Mouse (Mus musculus) cerebellum, postnatal 14 days (tissue): ENCODE data around the gene Vav2.
A peak's percentile ranks its signal among the peaks of the same experiment; 100 is the strongest.

Experiments
- DNase-seq, 2 experiments: peaks; one replicate each; pipeline ENCODE4 v3.0.0; 2021; ENCODE audit warnings: mixed read lengths in 2 of 2

The Vav2 gene

GRCm38 (mm10) chr2:27408194-27408593, 18.6 kb downstream of the Vav2 start:
- no peak for DNase-seq

GRCm38 (mm10) chr2:27406928-27407327, 19.9 kb downstream of the Vav2 start:
- DNase-seq = no peak

- DNase-seq = no peak
Observed at GRCm38 (mm10) chr2:27405094-27405884, 21.5 kb downstream of the Vav2 start.

GRCm38 (mm10) chr2:27404375-27405093, 22.3 kb downstream of the Vav2 start:
- no peak for DNase-seq

GRCm38 (mm10) chr2:27401544-27401943, 25.3 kb downstream of the Vav2 start:
- DNase-seq = no peak

GRCm38 (mm10) chr2:27400083-27400482, 26.8 kb downstream of the Vav2 start:
- no peak for DNase-seq

- DNase-seq = peak; percentile 66 to 71
Observed at GRCm38 (mm10) chr2:27396656-27397440, 30.0 kb downstream of the Vav2 start.

- no peak for DNase-seq
Observed at GRCm38 (mm10) chr2:27394158-27394832, 32.5 kb downstream of the Vav2 start.

- DNase-seq = no peak
Observed at GRCm38 (mm10) chr2:27392278-27392677, 34.6 kb downstream of the Vav2 start.

GRCm38 (mm10) chr2:27390775-27391174, 36.1 kb downstream of the Vav2 start:
- no peak for DNase-seq

- no peak for DNase-seq
Observed at GRCm38 (mm10) chr2:27390325-27390724, 36.5 kb downstream of the Vav2 start.

- no peak for DNase-seq
Observed at GRCm38 (mm10) chr2:27389272-27390162, 37.3 kb downstream of the Vav2 start.

GRCm38 (mm10) chr2:27387209-27387608, 39.6 kb downstream of the Vav2 start:
- DNase-seq = no peak

GRCm38 (mm10) chr2:27381698-27382097, 45.1 kb downstream of the Vav2 start:
- DNase-seq = no peak

- no peak for DNase-seq
Observed at GRCm38 (mm10) chr2:27381254-27381653, 45.6 kb downstream of the Vav2 start.

GRCm38 (mm10) chr2:27377876-27378275, 49.0 kb downstream of the Vav2 start:
- DNase-seq = no peak

GRCm38 (mm10) chr2:27377164-27377563, 49.7 kb downstream of the Vav2 start:
- peak in 1 of 2 experiments; percentile 41 for DNase-seq

GRCm38 (mm10) chr2:27375141-27375540, 51.7 kb downstream of the Vav2 start:
- no peak for DNase-seq

- no peak for DNase-seq
Observed at GRCm38 (mm10) chr2:27373349-27373748, 53.5 kb downstream of the Vav2 start.

- DNase-seq = no peak
Observed at GRCm38 (mm10) chr2:27371450-27371849, 55.4 kb downstream of the Vav2 start.

GRCm38 (mm10) chr2:27368980-27369379, 57.9 kb downstream of the Vav2 start:
- DNase-seq = no peak

- no peak for DNase-seq
Observed at GRCm38 (mm10) chr2:27365296-27365695, 61.5 kb downstream of the Vav2 start.
